Mouse (Mus musculus): Measurements from ENCODE around the gene Slc25a48. TPM values are rescaled to one million over a fixed set of nuclear protein-coding genes. Genes with fewer than 3 reads are reported as not detected.

Slc25a48 gene
- total and polyA plus RNA-seq, 3 experiments, result 0.05 TPM; not detected in 2

DNA sequence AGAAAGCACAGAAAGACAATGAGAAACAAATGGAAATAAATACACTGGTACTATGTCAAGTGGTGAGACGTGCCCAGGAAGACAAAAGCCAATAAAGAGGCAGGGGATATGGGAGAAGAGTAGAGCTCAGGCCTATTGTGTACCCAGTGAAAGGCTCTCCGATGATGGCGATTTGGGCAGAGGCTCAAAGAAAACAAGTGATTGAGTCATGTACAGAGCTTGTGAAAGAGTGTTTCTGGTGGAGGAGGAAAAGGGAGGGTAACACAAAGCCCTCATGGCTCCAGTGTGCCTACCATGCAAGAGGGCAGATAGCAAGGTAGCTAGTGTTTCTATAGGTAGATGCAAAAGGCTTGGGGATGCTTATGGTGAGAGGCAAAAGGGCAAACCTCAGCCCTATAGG is 56.3 kb downstream of the Slc25a48 start:
- TF ChIP-seq CTCF (IDR thresholded peaks at IDR 0.05; ENCODE audit: low read depth, low read length) (no peak), POLR2AphosphoS5 (IDR thresholded peaks at IDR 0.05; ENCODE audit: insufficient replicate concordance, low read depth, low read length) (no peak), GATA1 (IDR thresholded peaks at IDR 0.05; ENCODE audit: borderline replicate concordance, low read length) (no peak), GATA2 (IDR thresholded peaks at IDR 0.05; ENCODE audit: borderline replicate concordance, low read depth, low read length) (no peak), TAL1 (conservative IDR thresholded peaks at IDR 0.05; ENCODE audit: low read depth, low read length) (no peak)
- peaks cover 36% of the 10 kb centered on the region for H3K9me3 ChIP-seq (replicated peaks)
- H3K4me1 ChIP-seq (ENCODE audit: insufficient read depth, low read depth, low read length), result no peaks in the 10 kb centered on the region
- no peak overlapping the region for H3K4me3 ChIP-seq (ENCODE audit: low read depth, low read length)
- DNase-seq (ENCODE audit: low spot score) (no peak), ATAC-seq (ENCODE audit: extremely low read depth, insufficient number of reproducible peaks, low FRiP score, poor library complexity, severe bottlenecking) (no peak)
- no peaks in the 10 kb centered on the region for H3K27me3 ChIP-seq (ENCODE audit: insufficient read depth, low read length)
- H3K36me3 ChIP-seq (replicated peaks), result no peaks in the 10 kb centered on the region

GRCm38 (mm10) chr13:56500132-56500531 is 62.0 kb downstream of the Slc25a48 start:
- H3K36me3 ChIP-seq (replicated peaks), result no peaks in the 10 kb centered on the region
- ATAC-seq (ENCODE audit: extremely low read depth, insufficient number of reproducible peaks, low FRiP score, poor library complexity, severe bottlenecking), result no peak
- H3K4me3 ChIP-seq (ENCODE audit: low read depth, low read length), result no peak overlapping the region
- H3K4me1 ChIP-seq (ENCODE audit: insufficient read depth, low read depth, low read length), result no peaks in the 10 kb centered on the region
- TF ChIP-seq CTCF (IDR thresholded peaks at IDR 0.05; ENCODE audit: low read depth, low read length), result no peak
- TF ChIP-seq GATA1 (IDR thresholded peaks at IDR 0.05; ENCODE audit: borderline replicate concordance, low read length), result no peak
- no peak for TF ChIP-seq GATA2 (IDR thresholded peaks at IDR 0.05; ENCODE audit: borderline replicate concordance, low read depth, low read length)
- no peak for TF ChIP-seq TAL1 (conservative IDR thresholded peaks at IDR 0.05; ENCODE audit: low read depth, low read length)
- no peak for TF ChIP-seq POLR2AphosphoS5 (IDR thresholded peaks at IDR 0.05; ENCODE audit: insufficient replicate concordance, low read depth, low read length)
- no peak for DNase-seq (ENCODE audit: low spot score)
- H3K9me3 ChIP-seq (replicated peaks), result peaks cover 58% of the 10 kb centered on the region
- H3K27me3 ChIP-seq (ENCODE audit: insufficient read depth, low read length), result no peaks in the 10 kb centered on the region

- H3K4me3 ChIP-seq (ENCODE audit: low read depth, low read length), result no peak overlapping the region
- TF ChIP-seq GATA1 (IDR thresholded peaks at IDR 0.05; ENCODE audit: borderline replicate concordance, low read length) (no peak), GATA2 (IDR thresholded peaks at IDR 0.05; ENCODE audit: borderline replicate concordance, low read depth, low read length) (no peak), POLR2AphosphoS5 (IDR thresholded peaks at IDR 0.05; ENCODE audit: insufficient replicate concordance, low read depth, low read length) (no peak), TAL1 (conservative IDR thresholded peaks at IDR 0.05; ENCODE audit: low read depth, low read length) (no peak), CTCF (IDR thresholded peaks at IDR 0.05; ENCODE audit: low read depth, low read length) (no peak)
- ATAC-seq (ENCODE audit: extremely low read depth, insufficient number of reproducible peaks, low FRiP score, poor library complexity, severe bottlenecking) (no peak), DNase-seq (ENCODE audit: low spot score) (no peak)
- H3K27me3 ChIP-seq (ENCODE audit: insufficient read depth, low read length), result no peaks in the 10 kb centered on the region
- no peaks in the 10 kb centered on the region for H3K4me1 ChIP-seq (ENCODE audit: insufficient read depth, low read depth, low read length)
- H3K9me3 ChIP-seq (replicated peaks), result peaks cover 60% of the 10 kb centered on the region
- no peaks in the 10 kb centered on the region for H3K36me3 ChIP-seq (replicated peaks)
These were observed 62.5 kb downstream of the Slc25a48 start for GRCm38 (mm10) chr13:56500636-56501035.

- no peaks in the 10 kb centered on the region for H3K27me3 ChIP-seq (ENCODE audit: insufficient read depth, low read length)
- no peak overlapping the region for H3K4me3 ChIP-seq (ENCODE audit: low read depth, low read length)
- ATAC-seq (ENCODE audit: extremely low read depth, insufficient number of reproducible peaks, low FRiP score, poor library complexity, severe bottlenecking) (no peak), DNase-seq (ENCODE audit: low spot score) (no peak)
- peaks cover 65% of the 10 kb centered on the region for H3K9me3 ChIP-seq (replicated peaks)
- no peaks in the 10 kb centered on the region for H3K36me3 ChIP-seq (replicated peaks)
- no peak for TF ChIP-seq POLR2AphosphoS5 (IDR thresholded peaks at IDR 0.05; ENCODE audit: insufficient replicate concordance, low read depth, low read length)
- no peak for TF ChIP-seq GATA1 (IDR thresholded peaks at IDR 0.05; ENCODE audit: borderline replicate concordance, low read length)
- TF ChIP-seq CTCF (IDR thresholded peaks at IDR 0.05; ENCODE audit: low read depth, low read length), result no peak
- TF ChIP-seq GATA2 (IDR thresholded peaks at IDR 0.05; ENCODE audit: borderline replicate concordance, low read depth, low read length), result no peak
- no peak for TF ChIP-seq TAL1 (conservative IDR thresholded peaks at IDR 0.05; ENCODE audit: low read depth, low read length)
- H3K4me1 ChIP-seq (ENCODE audit: insufficient read depth, low read depth, low read length), result no peaks in the 10 kb centered on the region
These were observed 63.8 kb downstream of the Slc25a48 start for GRCm38 (mm10) chr13:56501866-56502420.

- ATAC-seq (ENCODE audit: extremely low read depth, insufficient number of reproducible peaks, low FRiP score, poor library complexity, severe bottlenecking) (no peak), DNase-seq (ENCODE audit: low spot score) (no peak)
- Histone ChIP-seq H3K4me1 (ENCODE audit: insufficient read depth, low read depth, low read length) (no peaks in the 10 kb centered on the region), H3K4me3 (ENCODE audit: low read depth, low read length) (no peak overlapping the region), H3K27me3 (ENCODE audit: insufficient read depth, low read length) (no peaks in the 10 kb centered on the region), H3K9me3 (replicated peaks) (peaks cover 58% of the 10 kb centered on the region), H3K36me3 (replicated peaks) (no peaks in the 10 kb centered on the region)
- TF ChIP-seq GATA1 (IDR thresholded peaks at IDR 0.05; ENCODE audit: borderline replicate concordance, low read length), result no peak
- no peak for TF ChIP-seq POLR2AphosphoS5 (IDR thresholded peaks at IDR 0.05; ENCODE audit: insufficient replicate concordance, low read depth, low read length)
These were observed 68.8 kb downstream of the Slc25a48 start for GRCm38 (mm10) chr13:56506871-56507496.

DNA sequence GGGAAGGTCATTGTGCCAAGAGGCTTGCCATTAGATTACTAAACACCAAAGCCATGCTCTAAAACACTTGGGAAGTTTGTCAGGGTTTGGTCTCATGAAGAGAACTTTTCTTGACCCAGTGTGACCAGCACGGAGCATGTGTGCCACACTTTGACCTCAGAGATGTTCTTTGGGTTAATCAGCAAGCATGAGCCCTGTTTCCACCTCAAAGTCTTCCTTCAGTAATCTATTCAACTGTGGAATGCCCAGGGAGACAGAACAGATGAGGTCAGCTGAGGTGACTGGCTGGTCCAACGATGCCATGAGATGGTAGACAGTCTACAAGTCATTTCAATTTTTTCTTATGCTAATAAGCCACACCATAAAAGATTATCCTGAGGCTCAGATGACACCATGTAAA is 71.6 kb downstream of the Slc25a48 start:
- DNase-seq (ENCODE audit: low spot score) (no peak), ATAC-seq (ENCODE audit: extremely low read depth, insufficient number of reproducible peaks, low FRiP score, poor library complexity, severe bottlenecking) (no peak)
- Histone ChIP-seq H3K4me3 (ENCODE audit: low read depth, low read length) (no peak overlapping the region), H3K4me1 (ENCODE audit: insufficient read depth, low read depth, low read length) (no peaks in the 10 kb centered on the region), H3K27me3 (ENCODE audit: insufficient read depth, low read length) (no peaks in the 10 kb centered on the region), H3K9me3 (replicated peaks) (peaks cover 45% of the 10 kb centered on the region), H3K36me3 (replicated peaks) (no peaks in the 10 kb centered on the region)
- TF ChIP-seq GATA2 (IDR thresholded peaks at IDR 0.05; ENCODE audit: borderline replicate concordance, low read depth, low read length) (no peak), GATA1 (IDR thresholded peaks at IDR 0.05; ENCODE audit: borderline replicate concordance, low read length) (no peak), TAL1 (conservative IDR thresholded peaks at IDR 0.05; ENCODE audit: low read depth, low read length) (no peak), CTCF (IDR thresholded peaks at IDR 0.05; ENCODE audit: low read depth, low read length) (no peak), POLR2AphosphoS5 (IDR thresholded peaks at IDR 0.05; ENCODE audit: insufficient replicate concordance, low read depth, low read length) (no peak)
